Mouse (Mus musculus): Measurements from ENCODE around the gene Tcte2. TPM values are rescaled to one million over a fixed set of nuclear protein-coding genes. Genes with fewer than 3 reads are reported as not detected.

Tcte2 gene
- total and polyA plus RNA-seq, 3 experiments = 0.17 TPM; not detected in 2

DNA sequence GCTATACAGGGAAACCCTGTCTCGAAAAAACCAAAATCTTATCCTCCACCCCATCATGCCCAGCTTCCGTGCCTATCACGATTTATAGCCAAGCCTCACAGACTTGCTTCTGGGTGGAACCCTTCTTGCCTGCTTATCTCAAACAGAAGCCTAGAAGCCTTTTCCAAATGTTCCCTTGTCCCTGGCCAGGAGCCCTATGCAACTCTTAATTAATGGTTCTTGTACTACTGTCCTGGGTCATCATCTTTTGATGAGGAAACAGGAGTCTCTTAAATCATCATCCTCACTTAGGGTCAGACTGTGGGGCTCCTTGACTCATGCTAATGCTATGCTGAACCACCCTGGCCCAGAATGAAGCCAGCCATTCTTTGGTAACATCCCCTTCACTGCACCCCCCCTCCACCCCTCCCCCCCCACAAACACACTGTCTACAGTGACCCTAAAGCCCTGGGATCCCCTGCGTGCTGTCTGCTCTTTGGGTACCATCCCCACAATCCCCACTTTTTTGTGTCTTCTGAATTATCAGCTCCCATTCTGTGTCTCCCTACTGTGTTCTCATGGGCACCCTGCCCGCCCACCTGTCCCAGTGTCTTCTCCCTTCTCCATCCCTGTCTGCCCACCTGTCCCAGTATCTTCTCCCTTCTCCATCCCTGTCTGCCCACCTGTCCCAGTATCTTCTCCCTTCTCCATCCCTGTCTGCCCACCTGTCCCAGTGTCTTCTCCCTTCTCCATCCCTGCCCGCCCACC lies 30.5 kb downstream of the Tcte2 start:
- Histone ChIP-seq H3K9ac (ENCODE audit: insufficient read depth, low read depth) (no peak overlapping the region), H3K4me1 (ENCODE audit: control insufficient read depth in 1 of 2, insufficient read depth in 2 of 2) (peaks cover 0 to 7% of the 10 kb centered on the region in 2 experiments; a peak in 2 of 4 replicates), H3K36me3 (replicated peaks in 1 of 2; ENCODE audit: control insufficient read depth in 1 of 2, insufficient read depth in 1 of 2, low read length in 1 of 2) (no peaks in the 10 kb centered on the region), H3K79me2 (replicated peaks; ENCODE audit: control insufficient read depth, extremely low read depth, insufficient read depth, poor library complexity, severe bottlenecking) (no peaks in the 10 kb centered on the region), H3K27ac (ENCODE audit: insufficient read depth, low read depth) (no peak overlapping the region), H3K4me3 (replicated peaks in 1 of 3; ENCODE audit: low read depth in 2 of 3, low read length in 2 of 3, poor library complexity in 1 of 3) (no peak overlapping the region), H3K27me3 (replicated peaks) (no peaks in the 10 kb centered on the region), H3K4me2 (ENCODE audit: insufficient read depth, low read depth, poor library complexity, severe bottlenecking) (no peak overlapping the region), H3K9me3 (replicated peaks; ENCODE audit: low read length) (no peaks in the 10 kb centered on the region)
- no peak for DNase-seq (ENCODE audit: extremely low read depth)
- in situ Hi-C loops (cut with MboI; ENCODE audit: low pct_ligation_motif_present, low pct_unique_long_range_greater_than_20kb, low sequenced_read_pairs) (no loop called here), dilution Hi-C loops (cut with MboI; ENCODE audit: extremely low pct_ligation_motif_present, extremely low pct_unique_long_range_greater_than_20kb, low sequenced_read_pairs) (no loop called here)
- no peak for TF ChIP-seq IRF4 (IDR thresholded peaks at IDR 0.05; ENCODE audit: low read depth, low read length)
- no peak for TF ChIP-seq ELF1 (IDR thresholded peaks at IDR 0.05; ENCODE audit: low read depth, low read length)
- no peak for TF ChIP-seq ETS1 (conservative IDR thresholded peaks at IDR 0.05; ENCODE audit: low read depth, low read length)
- no peak for TF ChIP-seq POLR2A (IDR thresholded peaks at IDR 0.05; ENCODE audit: low read depth, low read length)
- TF ChIP-seq MAFK (IDR thresholded peaks at IDR 0.05; ENCODE audit: insufficient replicate concordance, low read length) = no peak
- no peak for TF ChIP-seq USF2 (conservative IDR thresholded peaks at IDR 0.05; ENCODE audit: low read depth, low read length)
- TF ChIP-seq SIN3A (IDR thresholded peaks at IDR 0.05; ENCODE audit: low read length) = no peak
- no peak for TF ChIP-seq ZC3H11A (IDR thresholded peaks at IDR 0.05; ENCODE audit: low read depth, low read length)
- no peak for TF ChIP-seq RCOR1 (conservative IDR thresholded peaks at IDR 0.05; ENCODE audit: low read depth, low read length)
- no peak for TF ChIP-seq EP300 (IDR thresholded peaks at IDR 0.05; ENCODE audit: low read length)
- TF ChIP-seq ZKSCAN1 (IDR thresholded peaks at IDR 0.05; ENCODE audit: borderline replicate concordance, low read depth, low read length) = no peak
- TF ChIP-seq ZMIZ1 (IDR thresholded peaks at IDR 0.05; ENCODE audit: low read depth, low read length) = no peak
- no peak for TF ChIP-seq MYC (IDR thresholded peaks at IDR 0.05; ENCODE audit: low read depth, low read length)
- TF ChIP-seq E2F4 (IDR thresholded peaks at IDR 0.05; ENCODE audit: insufficient replicate concordance, low read depth, low read length) = no peak
- TF ChIP-seq ZNF384 (IDR thresholded peaks at IDR 0.05; ENCODE audit: low read depth, low read length) = no peak
- no peak for TF ChIP-seq GABPA (IDR thresholded peaks at IDR 0.05; ENCODE audit: insufficient replicate concordance, low read depth, low read length)
- TF ChIP-seq TBP (conservative IDR thresholded peaks at IDR 0.05; ENCODE audit: low read depth, low read length) = no peak
- no peak for TF ChIP-seq UBTF (IDR thresholded peaks at IDR 0.05; ENCODE audit: low read depth, low read length)

DNA sequence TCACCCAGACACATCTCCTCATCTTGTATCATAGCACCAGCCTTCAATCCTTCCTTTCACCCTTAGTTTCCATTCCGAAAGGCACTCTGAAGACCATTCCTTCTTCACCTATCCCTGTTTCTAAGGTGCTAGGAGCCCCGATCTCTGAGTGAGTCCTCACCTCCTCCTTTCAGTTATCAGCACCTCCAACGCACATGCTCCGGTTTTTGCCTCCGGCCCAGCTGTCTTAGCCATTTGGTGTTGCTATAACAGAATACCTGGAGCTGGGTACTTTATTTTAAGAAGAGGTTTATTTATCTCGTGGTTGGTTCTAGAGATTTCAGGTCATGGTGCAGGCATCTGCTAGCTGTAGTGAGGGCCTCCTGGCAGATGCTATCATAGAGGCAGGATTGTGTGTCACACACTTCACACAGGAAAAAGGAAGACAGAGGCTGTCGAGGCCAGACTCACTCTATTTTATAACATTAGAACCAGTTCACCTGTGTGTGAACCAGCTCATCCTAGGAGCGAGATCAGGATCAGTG lies 34.7 kb downstream of the Tcte2 start:
- in situ Hi-C loops (cut with MboI; ENCODE audit: low pct_ligation_motif_present, low pct_unique_long_range_greater_than_20kb, low sequenced_read_pairs) (no loop called here), dilution Hi-C loops (cut with MboI; ENCODE audit: extremely low pct_ligation_motif_present, extremely low pct_unique_long_range_greater_than_20kb, low sequenced_read_pairs) (no loop called here)
- Histone ChIP-seq H3K9ac (ENCODE audit: insufficient read depth, low read depth) (no peak overlapping the region), H3K79me2 (replicated peaks; ENCODE audit: control insufficient read depth, extremely low read depth, insufficient read depth, poor library complexity, severe bottlenecking) (no peaks in the 10 kb centered on the region), H3K27ac (ENCODE audit: insufficient read depth, low read depth) (no peak overlapping the region), H3K27me3 (replicated peaks) (no peaks in the 10 kb centered on the region), H3K4me2 (ENCODE audit: insufficient read depth, low read depth, poor library complexity, severe bottlenecking) (no peak overlapping the region), H3K4me3 (replicated peaks in 1 of 3; ENCODE audit: low read depth in 2 of 3, low read length in 2 of 3, poor library complexity in 1 of 3) (no peak overlapping the region), H3K9me3 (replicated peaks; ENCODE audit: low read length) (no peaks in the 10 kb centered on the region), H3K4me1 (ENCODE audit: control insufficient read depth in 1 of 2, insufficient read depth in 2 of 2) (no peaks in the 10 kb centered on the region), H3K36me3 (replicated peaks in 1 of 2; ENCODE audit: control insufficient read depth in 1 of 2, insufficient read depth in 1 of 2, low read length in 1 of 2) (no peaks in the 10 kb centered on the region)
- no peak for DNase-seq (ENCODE audit: extremely low read depth)
- no peak for TF ChIP-seq TCF12 (IDR thresholded peaks at IDR 0.05; ENCODE audit: low read depth, low read length)
- TF ChIP-seq GABPA (IDR thresholded peaks at IDR 0.05; ENCODE audit: insufficient replicate concordance, low read depth, low read length) = no peak
- no peak for TF ChIP-seq E2F4 (IDR thresholded peaks at IDR 0.05; ENCODE audit: insufficient replicate concordance, low read depth, low read length)
- TF ChIP-seq NELFE (IDR thresholded peaks at IDR 0.05; ENCODE audit: low read depth, low read length) = no peak
- no peak for TF ChIP-seq UBTF (IDR thresholded peaks at IDR 0.05; ENCODE audit: low read depth, low read length)
- no peak for TF ChIP-seq MAX (IDR thresholded peaks at IDR 0.05; ENCODE audit: low read length)
- TF ChIP-seq JUN (IDR thresholded peaks at IDR 0.05; ENCODE audit: insufficient read depth, low read depth, low read length) = no peak
- TF ChIP-seq SIN3A (IDR thresholded peaks at IDR 0.05; ENCODE audit: low read length) = no peak
- TF ChIP-seq ZC3H11A (IDR thresholded peaks at IDR 0.05; ENCODE audit: low read depth, low read length) = no peak
- no peak for TF ChIP-seq BHLHE40 (IDR thresholded peaks at IDR 0.05; ENCODE audit: low read depth, low read length)
- TF ChIP-seq ZKSCAN1 (IDR thresholded peaks at IDR 0.05; ENCODE audit: borderline replicate concordance, low read depth, low read length) = no peak
- TF ChIP-seq TBP (conservative IDR thresholded peaks at IDR 0.05; ENCODE audit: low read depth, low read length) = no peak
- no peak for TF ChIP-seq USF2 (conservative IDR thresholded peaks at IDR 0.05; ENCODE audit: low read depth, low read length)
- TF ChIP-seq SMC3 (IDR thresholded peaks at IDR 0.05; ENCODE audit: low read depth, low read length) = no peak
- TF ChIP-seq MAZ (IDR thresholded peaks at IDR 0.05; ENCODE audit: low read depth, low read length) = no peak
- no peak for TF ChIP-seq ZNF384 (IDR thresholded peaks at IDR 0.05; ENCODE audit: low read depth, low read length)
- TF ChIP-seq USF1 (IDR thresholded peaks at IDR 0.05; ENCODE audit: low read depth, low read length) = no peak
- no peak for TF ChIP-seq MAFK (IDR thresholded peaks at IDR 0.05; ENCODE audit: insufficient replicate concordance, low read length)

Data from CH12.LX (cell line).